Mouse (Mus musculus): ENCODE measurements around the gene 4930513O06Rik.

4930513O06Rik gene

GRCm38 (mm10) chrX:139085943-139086342 is at the start of gene 4930513O06Rik:
Gene 4930513O06Rik, plus strand, starts transcription at chrX:139086243.
- no peak for DNase-seq

- no peak for DNase-seq
Measured at GRCm38 (mm10) chrX:139037666-139038065, 48.4 kb upstream of the 4930513O06Rik start.

- no peak for DNase-seq
Measured at GRCm38 (mm10) chrX:139039314-139039713, 46.7 kb upstream of the 4930513O06Rik start.

- DNase-seq, result no peak
Measured at GRCm38 (mm10) chrX:139041148-139041547, 44.9 kb upstream of the 4930513O06Rik start.

GRCm38 (mm10) chrX:139051976-139052375 is 34.1 kb upstream of the 4930513O06Rik start:
- no peak for DNase-seq

GRCm38 (mm10) chrX:139053149-139053548 is 32.9 kb upstream of the 4930513O06Rik start:
- no peak for DNase-seq

- no peak for DNase-seq
Measured at GRCm38 (mm10) chrX:139064078-139064477, 22.0 kb upstream of the 4930513O06Rik start.

GRCm38 (mm10) chrX:139078493-139078892 is 7.5 kb upstream of the 4930513O06Rik start:
- no peak for DNase-seq

GRCm38 (mm10) chrX:139085077-139085476 is 966 bp upstream of the 4930513O06Rik start, which contains the start of gene Serpina7:
Gene Serpina7, minus strand, starts transcription at chrX:139085236.
- DNase-seq, result no peak

- DNase-seq, result no peak
Measured at GRCm38 (mm10) chrX:139097197-139097596, 11.2 kb downstream of the 4930513O06Rik start.

- no peak for DNase-seq
Measured at GRCm38 (mm10) chrX:139134031-139134430, 48.0 kb downstream of the 4930513O06Rik start.

Measured in right cerebral cortex, postnatal 14 days (tissue).